Mouse (Mus musculus) kidney, postnatal 10 days (tissue): ENCODE results near the gene Vgf.
A peak's percentile ranks its signal among the peaks of the same experiment; 100 is the strongest.

ENCODE experiments used
- DNase-seq: peaks from one replicate; pipeline ENCODE4 v3.0.0; 2021; ENCODE audit warnings: mixed read lengths

The Vgf gene

GRCm38 (mm10) chr5:137026092-137026491 is at the start of gene Vgf:
Gene Vgf, plus strand, starts transcription at chr5:137026392.
- no peak for DNase-seq

GRCm38 (mm10) chr5:136977769-136978168 is 48.4 kb upstream of the Vgf start:
- no peak for DNase-seq

- no peak for DNase-seq
Observed at GRCm38 (mm10) chr5:136979762-136980161, 46.4 kb upstream of the Vgf start.

GRCm38 (mm10) chr5:136980974-136981373 is 45.2 kb upstream of the Vgf start:
- no peak for DNase-seq

- peak; percentile 80 for DNase-seq
Observed at GRCm38 (mm10) chr5:136982338-136982930, 43.8 kb upstream of the Vgf start.

- peak; percentile 60 for DNase-seq
Observed at GRCm38 (mm10) chr5:136984828-136985227, 41.4 kb upstream of the Vgf start.

GRCm38 (mm10) chr5:136986695-136987137 is 39.5 kb upstream of the Vgf start, which contains the start of gene Plod3:
Gene Plod3, plus strand, starts transcription at chr5:136987019.
- peak; percentile 98 for DNase-seq

GRCm38 (mm10) chr5:136987138-136987933 is 38.9 kb upstream of the Vgf start:
- peak; percentile 87 for DNase-seq

- no peak for DNase-seq
Observed at GRCm38 (mm10) chr5:136987934-136988271, 38.3 kb upstream of the Vgf start, which contains the start of gene Znhit1. Gene Znhit1, minus strand, starts transcription at chr5:136988021.

GRCm38 (mm10) chr5:136988420-136988819 is 37.8 kb upstream of the Vgf start:
- DNase-seq, result peak; percentile 60

GRCm38 (mm10) chr5:136989801-136990200 is 36.4 kb upstream of the Vgf start:
- DNase-seq, result no peak

GRCm38 (mm10) chr5:136999449-136999848 is 26.7 kb upstream of the Vgf start:
- no peak for DNase-seq

- no peak for DNase-seq
Observed at GRCm38 (mm10) chr5:137000612-137001011, 25.6 kb upstream of the Vgf start.

- DNase-seq, result peak; percentile 74
Observed at GRCm38 (mm10) chr5:137007276-137007675, 18.9 kb upstream of the Vgf start.

GRCm38 (mm10) chr5:137009988-137010387 is 16.2 kb upstream of the Vgf start:
- DNase-seq, result peak; percentile 82

- no peak for DNase-seq
Observed at GRCm38 (mm10) chr5:137012401-137012950, 13.7 kb upstream of the Vgf start.

- no peak for DNase-seq
Observed at GRCm38 (mm10) chr5:137015913-137016312, 10.3 kb upstream of the Vgf start.

GRCm38 (mm10) chr5:137024318-137024717 is 1.9 kb upstream of the Vgf start:
- no peak for DNase-seq

- DNase-seq, result peak; percentile 89
Observed at GRCm38 (mm10) chr5:137025132-137025531, 1.1 kb upstream of the Vgf start.

- DNase-seq, result no peak
Observed at GRCm38 (mm10) chr5:137028561-137029272, 2.5 kb downstream of the Vgf start.

- DNase-seq, result no peak
Observed at GRCm38 (mm10) chr5:137029273-137029585, 3.0 kb downstream of the Vgf start.

- peak; percentile 99 for DNase-seq
Observed at GRCm38 (mm10) chr5:137029643-137030415, 3.6 kb downstream of the Vgf start.

- DNase-seq, result no peak
Observed at GRCm38 (mm10) chr5:137030416-137030810, 4.2 kb downstream of the Vgf start.
